Mouse (Mus musculus) midbrain, postnatal 0 days (tissue): ENCODE data around the gene Ptgfr. TPM values are rescaled to one million over a fixed set of nuclear protein-coding genes. Genes with fewer than 3 reads are reported as not detected.

Source experiments
- ATAC-seq: fragments of 200-750 bp; cut with Nextera tagmentation; 2 replicates; pipeline ENCODE4 v1.8.0; 2017; ENCODE audit warnings: moderate number of reproducible peaks, mild to moderate bottlenecking, moderate TSS enrichment, moderate library complexity; ENCODE audit not compliant: low FRiP score
- DNase-seq: peaks from one replicate; pipeline ENCODE4 v3.0.0-alpha.2; 2015; ENCODE audit warnings: low spot score
- H3K27ac ChIP-seq: fragments of 300-500 bp; sonication (generic); 2 replicates; pipeline ENCODE4 v1.5.1; 2014; ENCODE audit warnings: low read depth, mild to moderate bottlenecking, low read length, mixed read lengths
- H3K27me3 ChIP-seq: fragments of 300-500 bp; sonication (generic); 2 replicates; pipeline ENCODE4 v1.6.1; 2014; ENCODE audit warnings: low read length, control low read depth, mixed read lengths; ENCODE audit not compliant: insufficient read depth
- H3K36me3 ChIP-seq: fragments of 300-500 bp; sonication (generic); 2 replicates; pipeline ENCODE4 v1.6.1; 2014; ENCODE audit warnings: low read length, control low read depth, mixed read lengths; ENCODE audit not compliant: insufficient read depth
- H3K4me1 ChIP-seq: fragments of 300-500 bp; sonication (generic); 2 replicates; pipeline ENCODE4 v1.6.1; 2014; ENCODE audit warnings: mild to moderate bottlenecking, control low read depth, antibody characterized with exemption, low read length, mixed read lengths; ENCODE audit not compliant: insufficient read depth
- H3K4me2 ChIP-seq: fragments of 300-500 bp; sonication (generic); 2 replicates; pipeline ENCODE4 v1.6.1; 2014; ENCODE audit warnings: low read depth, mild to moderate bottlenecking, low read length, mixed read lengths; ENCODE audit not compliant: poor library complexity, severe bottlenecking
- H3K4me3 ChIP-seq: fragments of 300-500 bp; sonication (generic); 2 replicates; pipeline ENCODE4 v1.5.1; 2014; ENCODE audit warnings: low read depth, mild to moderate bottlenecking, low read length, moderate library complexity
- H3K9ac ChIP-seq: fragments of 300-500 bp; sonication (generic); replicated peaks from 2 replicates; pipeline ENCODE4 v1.6.1; 2014; ENCODE audit warnings: mild to moderate bottlenecking, low read length, moderate library complexity, mixed read lengths; ENCODE audit not compliant: poor library complexity, severe bottlenecking
- H3K9me3 ChIP-seq: fragments of 300-500 bp; sonication (generic); 2 replicates; pipeline ENCODE4 v1.6.1; 2016; ENCODE audit warnings: low read length, control low read depth
- CTCF ChIP-seq: IDR thresholded peaks from 2 replicates; pipeline ENCODE4 v1.5.1; 2016; ENCODE audit warnings: antibody characterized with exemption, mild to moderate bottlenecking
- WGBS: fragments of 180-500 bp; shearing (Covaris S2); extraction: QIAGEN DNeasy Blood & Tissue Kit; methylation state at CpG from one replicate; pipeline ENCODE4 v1.1.7; 2014; 5-methylcytosine and 5-hydroxymethylcytosine counted together
- polyA plus RNA-seq: library from polyadenylated mRNA; unstranded; fragments of >200 nt; fragmentation: Nextera tagmentation; extraction: Ambion mirVana; gene quantifications from 2 replicates; pipeline ENCODE4 v1.2.1, GENCODE M21; 2015
- total RNA-seq: library from RNA; depleted of rRNA; stranded (reverse); fragments of >200 nt; gene quantifications from 2 replicates; pipeline ENCODE4 v1.2.3, GENCODE M21; 2014; rRNA removed

Ptgfr gene
- total RNA-seq (1.9 and 2.4 TPM in 2 replicates), polyA plus RNA-seq (0.93 and 1.4 TPM in 2 replicates)

GRCm38 (mm10) chr3:151836871-151837680 is at the start of gene Ptgfr:
Gene Ptgfr (minus strand): TSS chr3:151837630.
- Histone ChIP-seq H3K4me2 (peak within 1 kb of the TSS; percentile 95), H3K9ac (peak within 1 kb of the TSS; percentile 46), H3K9me3 (no peaks in the 10 kb centered on the region), H3K27ac (no peak within 1 kb of the TSS), H3K4me1 (0 out of 2 replicates have a peak, but pooled peaks cover 3% of the 10 kb centered on the region), H3K27me3 (0 out of 2 replicates have a peak, but pooled peaks cover 8% of the 10 kb centered on the region), H3K4me3 (peak within 1 kb of the TSS; percentile 44), H3K36me3 (no peaks in the 10 kb centered on the region)
- peak; percentile 15 for DNase-seq
- peak; percentile 74 for ATAC-seq
- under 1% methylated on average over 30 of the region's 30 CpGs for WGBS
- peak; percentile 68 for TF ChIP-seq CTCF

DNA sequence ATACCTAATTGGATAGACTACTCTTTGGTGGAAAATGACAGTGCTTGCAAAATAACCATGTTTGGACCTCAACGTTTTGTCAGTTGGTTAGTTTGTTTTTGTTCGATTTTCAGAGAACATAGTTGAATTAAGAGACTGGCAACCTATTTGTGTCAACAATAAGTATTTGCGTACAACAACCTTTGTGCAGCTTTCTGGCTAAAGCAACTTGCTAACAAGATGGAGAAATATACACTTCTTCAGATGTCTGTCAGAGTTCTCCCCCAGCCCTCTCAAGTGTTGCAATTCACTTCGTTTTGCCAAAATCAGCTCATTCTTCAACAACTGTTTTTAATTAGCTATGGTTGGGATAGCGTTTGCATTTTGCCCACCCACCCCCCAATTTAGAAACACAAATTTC is 46.5 kb upstream of the Ptgfr start:
- 76% methylated on average over 5 of the region's 5 CpGs for WGBS
- Histone ChIP-seq H3K4me2 (no peak overlapping the region), H3K36me3 (no peaks in the 10 kb centered on the region), H3K4me1 (no peaks in the 10 kb centered on the region), H3K27me3 (no peaks in the 10 kb centered on the region), H3K9me3 (no peaks in the 10 kb centered on the region), H3K4me3 (no peak overlapping the region), H3K27ac (no peak overlapping the region), H3K9ac (no peak overlapping the region)
- no peak for TF ChIP-seq CTCF
- ATAC-seq: no peak
- DNase-seq: no peak

GRCm38 (mm10) chr3:151879981-151880380 is 42.6 kb upstream of the Ptgfr start:
- H3K9ac ChIP-seq: no peak overlapping the region

DNA sequence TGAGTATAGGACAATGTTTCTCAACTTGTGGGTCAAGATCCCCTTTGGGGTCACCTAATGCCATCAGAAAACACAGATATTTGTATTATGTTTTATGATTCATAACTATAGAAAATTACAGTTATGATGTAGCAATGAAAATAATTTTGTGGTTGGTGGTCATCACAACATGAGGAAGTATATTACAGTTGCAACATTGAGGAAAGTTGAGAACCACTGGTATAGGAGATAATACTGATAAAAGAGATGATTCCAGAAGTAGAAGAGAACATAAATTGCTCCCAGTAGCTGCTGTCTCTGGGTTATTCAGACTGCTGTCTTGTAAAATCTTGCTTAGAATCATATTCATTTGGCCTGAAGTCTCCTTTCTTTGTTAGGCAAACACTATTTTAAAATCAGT is 31.5 kb upstream of the Ptgfr start:
- no peaks in the 10 kb centered on the region for H3K9me3 ChIP-seq
- H3K9ac ChIP-seq: no peak overlapping the region
- ATAC-seq (no peak), DNase-seq (no peak)
- H3K4me1 ChIP-seq: no peaks in the 10 kb centered on the region
- H3K27ac ChIP-seq: no peak overlapping the region
- H3K4me3 ChIP-seq: no peak overlapping the region
- no peaks in the 10 kb centered on the region for H3K36me3 ChIP-seq
- H3K27me3 ChIP-seq: no peaks in the 10 kb centered on the region
- H3K4me2 ChIP-seq: no peak overlapping the region
- no peak for TF ChIP-seq CTCF

More at GRCm38 (mm10) chr3:151879981-151880380, 42.6 kb upstream of the Ptgfr start:
- H3K36me3 ChIP-seq: no peaks in the 10 kb centered on the region
- no peaks in the 10 kb centered on the region for H3K4me1 ChIP-seq
- H3K27me3 ChIP-seq: no peaks in the 10 kb centered on the region
- H3K4me2 ChIP-seq: no peak overlapping the region
- no peak overlapping the region for H3K4me3 ChIP-seq
- DNase-seq (no peak), ATAC-seq (no peak)
- H3K9me3 ChIP-seq: no peaks in the 10 kb centered on the region
- 77% methylated on average over 2 of the region's 2 CpGs for WGBS
- no peak overlapping the region for H3K27ac ChIP-seq
- TF ChIP-seq CTCF: no peak

GRCm38 (mm10) chr3:151851344-151851743 is 13.9 kb upstream of the Ptgfr start:
- DNase-seq: no peak
- no peak overlapping the region for H3K9ac ChIP-seq
- no peak for ATAC-seq
- TF ChIP-seq CTCF: no peak
- no peaks in the 10 kb centered on the region for H3K36me3 ChIP-seq
- no peak overlapping the region for H3K27ac ChIP-seq
- no peak overlapping the region for H3K4me3 ChIP-seq
- no peaks in the 10 kb centered on the region for H3K9me3 ChIP-seq
- no peaks in the 10 kb centered on the region for H3K4me1 ChIP-seq
- no peak overlapping the region for H3K4me2 ChIP-seq
- WGBS: 87% methylated on average over 1 of the region's 1 CpGs
- H3K27me3 ChIP-seq: no peaks in the 10 kb centered on the region

GRCm38 (mm10) chr3:151850621-151851020 is 13.2 kb upstream of the Ptgfr start:
- no peak for DNase-seq
- Histone ChIP-seq H3K27me3 (no peaks in the 10 kb centered on the region), H3K9ac (no peak overlapping the region), H3K36me3 (no peaks in the 10 kb centered on the region), H3K4me1 (no peaks in the 10 kb centered on the region), H3K4me3 (no peak overlapping the region), H3K9me3 (no peaks in the 10 kb centered on the region), H3K4me2 (no peak overlapping the region), H3K27ac (no peak overlapping the region)
- WGBS: 80% methylated on average over 1 of the region's 1 CpGs
- no peak for TF ChIP-seq CTCF
- ATAC-seq: no peak
